Mouse (Mus musculus) MEL (cell line): Measurements from ENCODE around the gene Tnfrsf4. TPM values are rescaled to one million over a fixed set of nuclear protein-coding genes. Genes with fewer than 3 reads are reported as not detected.

ENCODE experiments used
- DNase-seq: peaks from one replicate; pipeline ENCODE4 v3.0.0; 2011; ENCODE audit warnings: low read depth, low spot score
- H3K27ac ChIP-seq: 2 replicates; pipeline ENCODE4 v1.5.1; 2012; ENCODE audit warnings: low read depth, mild to moderate bottlenecking, control low read depth, low read length, moderate library complexity; ENCODE audit not compliant: control insufficient read depth
- H3K27me3 ChIP-seq, 2 experiments: fragments of 150-350 bp in 1 of 2; sonication (generic) in 1 of 2; 2 replicates each; pipeline ENCODE4 v1.6.1; 2012; ENCODE audit warnings: low read length in 2 of 2, mild to moderate bottlenecking in 2 of 2, improper control_type of control experiment in 1 of 2, moderate library complexity in 1 of 2; ENCODE audit not compliant: insufficient read depth in 2 of 2, control insufficient read depth in 1 of 2
- H3K36me3 ChIP-seq, 2 experiments: 2 replicates each; pipeline ENCODE4 v1.6.1; 2012 to 2014; ENCODE audit warnings: low read length in 2 of 2, improper control_type of control experiment in 1 of 2, inconsistent platforms in 1 of 2, mild to moderate bottlenecking in 1 of 2; ENCODE audit not compliant: insufficient read depth in 2 of 2, control insufficient read depth in 1 of 2
- H3K4me1 ChIP-seq, 2 experiments: fragments of 150-350 bp in 1 of 2; sonication (generic) in 1 of 2; 2 replicates each; pipeline ENCODE4 v1.6.1; 2012; ENCODE audit warnings: low read length in 2 of 2, improper control_type of control experiment in 1 of 2, mild to moderate bottlenecking in 1 of 2; ENCODE audit not compliant: insufficient read depth in 2 of 2, control insufficient read depth in 1 of 2
- H3K4me3 ChIP-seq, 2 experiments: fragments of 150-350 bp in 1 of 2; sonication (generic) in 1 of 2; 2 replicates each; pipeline ENCODE4 v1.5.1; 2012; ENCODE audit warnings: low read depth in 2 of 2, low read length in 2 of 2, mild to moderate bottlenecking in 2 of 2, moderate library complexity in 2 of 2, control low read depth in 1 of 2, improper control_type of control experiment in 1 of 2; ENCODE audit not compliant: control insufficient read depth in 1 of 2, insufficient read depth in 1 of 2
- H3K79me2 ChIP-seq: 2 replicates; pipeline ENCODE4 v1.6.1; 2012; ENCODE audit warnings: mild to moderate bottlenecking, low read length, moderate library complexity; ENCODE audit not compliant: control insufficient read depth, poor library complexity, insufficient read depth
- H3K9ac ChIP-seq: 2 replicates; pipeline ENCODE4 v1.6.1; 2012; ENCODE audit warnings: low read depth, mild to moderate bottlenecking, control low read depth, low read length, moderate library complexity; ENCODE audit not compliant: control insufficient read depth, poor library complexity, severe bottlenecking
- H3K9me3 ChIP-seq: fragments of 150-350 bp; sonication (generic); replicated peaks from 2 replicates; pipeline ENCODE4 v1.6.1; 2012; ENCODE audit warnings: mild to moderate bottlenecking, low read length, improper control_type of control experiment, moderate library complexity; ENCODE audit not compliant: insufficient read depth
- BHLHE40 ChIP-seq: IDR thresholded peaks from 2 replicates; pipeline ENCODE4 v1.6.1; 2012; ENCODE audit warnings: low read depth, mild to moderate bottlenecking, inconsistent platforms, low read length, improper control_type of control experiment, borderline replicate concordance
- CHD2 ChIP-seq: IDR thresholded peaks from 2 replicates; pipeline ENCODE4 v1.6.1; 2011; ENCODE audit warnings: low read length, improper control_type of control experiment
- CTCF ChIP-seq, 3 experiments: IDR thresholded peaks in 2 of 3; conservative IDR thresholded peaks in 1 of 3; 2 replicates each; pipeline ENCODE4 v1.5.1; 2011 to 2012; ENCODE audit warnings: low read length in 3 of 3, low read depth in 2 of 3, mild to moderate bottlenecking in 2 of 3, improper control_type of control experiment in 1 of 3, inconsistent platforms in 1 of 3, mixed read lengths in 1 of 3, moderate library complexity in 1 of 3; ENCODE audit not compliant: control insufficient read depth in 1 of 3, insufficient read depth in 1 of 3, poor library complexity in 1 of 3, severe bottlenecking in 1 of 3
- E2F4 ChIP-seq: IDR thresholded peaks from 2 replicates; pipeline ENCODE4 v1.6.1; 2011; ENCODE audit warnings: low read depth, low read length, improper control_type of control experiment, borderline replicate concordance
- EP300 ChIP-seq, 2 experiments: IDR thresholded peaks; 2 replicates each; pipeline ENCODE4 v1.6.1; 2011; ENCODE audit warnings: improper control_type of control experiment in 2 of 2, low read length in 2 of 2, low read depth in 1 of 2, mild to moderate bottlenecking in 1 of 2
- GABPA ChIP-seq: IDR thresholded peaks from 2 replicates; pipeline ENCODE4 v1.6.1; 2012; ENCODE audit warnings: low read depth, mild to moderate bottlenecking, inconsistent platforms, low read length, improper control_type of control experiment, moderate library complexity
- GATA1 ChIP-seq: IDR thresholded peaks from 2 replicates; pipeline ENCODE4 v1.6.1; 2011; ENCODE audit warnings: low read depth, low read length, improper control_type of control experiment
- JUND ChIP-seq: IDR thresholded peaks from 2 replicates; pipeline ENCODE4 v1.6.1; 2011; ENCODE audit warnings: low read depth, mild to moderate bottlenecking, improper control_type of control experiment, low read length
- MAX ChIP-seq: IDR thresholded peaks from 2 replicates; pipeline ENCODE4 v1.6.1; 2011; ENCODE audit warnings: low read length, improper control_type of control experiment
- MAZ ChIP-seq: IDR thresholded peaks from 2 replicates; pipeline ENCODE4 v1.6.1; 2012; ENCODE audit warnings: low read depth, mild to moderate bottlenecking, inconsistent platforms, low read length, improper control_type of control experiment
- MEF2A ChIP-seq: IDR thresholded peaks from 2 replicates; pipeline ENCODE4 v1.6.1; 2014; ENCODE audit warnings: low read depth, mild to moderate bottlenecking, inconsistent platforms, low read length, improper control_type of control experiment; ENCODE audit not compliant: poor library complexity, insufficient replicate concordance, severe bottlenecking; ENCODE audit errors: extremely low read depth
- MYC ChIP-seq: IDR thresholded peaks from 2 replicates; pipeline ENCODE4 v1.6.1; 2011; ENCODE audit warnings: low read depth, mild to moderate bottlenecking, low read length, improper control_type of control experiment, moderate library complexity
- POLR2A ChIP-seq, 2 experiments: IDR thresholded peaks; 2 replicates each; pipeline ENCODE4 v1.6.1; 2011 to 2012; ENCODE audit warnings: low read length in 2 of 2, mild to moderate bottlenecking in 2 of 2, control low read depth in 1 of 2, improper control_type of control experiment in 1 of 2, low read depth in 1 of 2, moderate library complexity in 1 of 2; ENCODE audit not compliant: control insufficient read depth in 1 of 2, insufficient read depth in 1 of 2, poor library complexity in 1 of 2
- RCOR1 ChIP-seq: IDR thresholded peaks from 2 replicates; pipeline ENCODE4 v1.6.1; 2012; ENCODE audit warnings: low read depth, mild to moderate bottlenecking, inconsistent platforms, low read length, improper control_type of control experiment
- TAL1 ChIP-seq: IDR thresholded peaks from 2 replicates; pipeline ENCODE4 v1.6.1; 2012; ENCODE audit warnings: mild to moderate bottlenecking, inconsistent platforms, low read length, moderate library complexity, mixed read lengths
- TBP ChIP-seq: IDR thresholded peaks from 2 replicates; pipeline ENCODE4 v1.8.0; 2011; ENCODE audit warnings: low read depth, low read length, improper control_type of control experiment
- USF2 ChIP-seq, 2 experiments: IDR thresholded peaks; 2 replicates each; pipeline ENCODE4 v1.6.1; 2011 to 2012; ENCODE audit warnings: improper control_type of control experiment in 2 of 2, low read length in 2 of 2, borderline replicate concordance in 1 of 2, inconsistent platforms in 1 of 2, low read depth in 1 of 2, mild to moderate bottlenecking in 1 of 2; ENCODE audit not compliant: insufficient read depth in 1 of 2
- ZC3H11A ChIP-seq: IDR thresholded peaks from 2 replicates; pipeline ENCODE4 v1.6.1; 2012; ENCODE audit warnings: low read depth, mild to moderate bottlenecking, inconsistent platforms, low read length, improper control_type of control experiment
- ZKSCAN1 ChIP-seq: IDR thresholded peaks from 2 replicates; pipeline ENCODE4 v1.6.1; 2012; ENCODE audit warnings: low read depth, mild to moderate bottlenecking, inconsistent platforms, low read length, improper control_type of control experiment, moderate library complexity
- ZMIZ1 ChIP-seq: IDR thresholded peaks from 2 replicates; pipeline ENCODE4 v1.6.1; 2012; ENCODE audit warnings: low read depth, mild to moderate bottlenecking, inconsistent platforms, low read length, improper control_type of control experiment, moderate library complexity
- ZNF384 ChIP-seq: IDR thresholded peaks from 2 replicates; pipeline ENCODE4 v1.6.1; 2012; ENCODE audit warnings: low read depth, mild to moderate bottlenecking, inconsistent platforms, low read length, improper control_type of control experiment
- polyA plus RNA-seq, 2 experiments: library from polyadenylated mRNA; stranded (reverse) in 1 of 2; unstranded in 1 of 2; fragments of >175 nt in 1 of 2; fragments of >200 nt in 1 of 2; gene quantifications; 2 replicates each; pipeline versions ENCODE4 v1.2.1 to v1.2.4; 2012; ENCODE audit warnings: low replicate concordance in 2 of 2, low read depth in 1 of 2; ENCODE audit not compliant: insufficient read length in 2 of 2, insufficient read depth in 1 of 2, missing spikeins in 1 of 2
- total RNA-seq: library from RNA; depleted of rRNA; stranded (reverse); fragments of 300-350 nt; gene quantifications from 2 replicates; pipeline ENCODE4 v1.2.3, GENCODE M21; 2012

The Tnfrsf4 gene
- total and polyA plus RNA-seq, 3 experiments, result 1.6 to 2.7 TPM; not detected in 1

GRCm38 (mm10) chr4:156023520-156023919 is 9.9 kb downstream of the Tnfrsf4 start:
- H3K27me3 ChIP-seq, result no peaks in the 10 kb centered on the region
- peaks cover 0 to 23% of the 10 kb centered on the region in 2 experiments; a peak in 2 of 4 replicates for H3K36me3 ChIP-seq
- H3K4me3 ChIP-seq, result no peak overlapping the region
- no peak overlapping the region for H3K27ac ChIP-seq
- no peak overlapping the region for H3K9ac ChIP-seq
- peaks cover 8 to 32% of the 10 kb centered on the region in 2 experiments for H3K4me1 ChIP-seq
- TF ChIP-seq MEF2A (no peak), MAZ (no peak), MYC (no peak), GATA1 (no peak), USF2 (IDR thresholded peaks at IDR 0.05; ENCODE audit: borderline replicate concordance in 1 of 2, insufficient read depth in 1 of 2, low read depth in 1 of 2, low read length in 2 of 2) (no peak), POLR2A (IDR thresholded peaks at IDR 0.05; ENCODE audit: control insufficient read depth in 1 of 2, insufficient read depth in 1 of 2, low read depth in 1 of 2, low read length in 2 of 2, poor library complexity in 1 of 2) (no peak), TBP (no peak), EP300 (IDR thresholded peaks at IDR 0.05; ENCODE audit: low read depth in 1 of 2, low read length in 2 of 2) (no peak)
- TF ChIP-seq, all 39 proteins: peak for 0
- Histone ChIP-seq H3K9me3 (no peaks in the 10 kb centered on the region), H3K79me2 (no peaks in the 10 kb centered on the region)
- DNase-seq, result no peak

- TF ChIP-seq GABPA (no peak), RCOR1 (no peak), E2F4 (no peak), ZMIZ1 (no peak), ZKSCAN1 (no peak), CTCF (IDR thresholded peaks at IDR 0.05 in 2 of 3, conservative IDR thresholded peaks at IDR 0.05 in 1 of 3; ENCODE audit: control insufficient read depth in 1 of 3, insufficient read depth in 1 of 3, low read depth in 2 of 3, low read length in 3 of 3, poor library complexity in 1 of 3, severe bottlenecking in 1 of 3) (no peak), MAX (no peak), MAZ (no peak), ZC3H11A (no peak), BHLHE40 (no peak), ZNF384 (no peak), MYC (no peak), JUND (no peak), CHD2 (no peak), TAL1 (no peak), TBP (no peak), POLR2A (IDR thresholded peaks at IDR 0.05; ENCODE audit: control insufficient read depth in 1 of 2, insufficient read depth in 1 of 2, low read depth in 1 of 2, low read length in 2 of 2, poor library complexity in 1 of 2) (no peak), EP300 (IDR thresholded peaks at IDR 0.05; ENCODE audit: low read depth in 1 of 2, low read length in 2 of 2) (no peak), MEF2A (no peak)
- TF ChIP-seq, all 39 proteins: peak for 0
- no peak for DNase-seq
- no peaks in the 10 kb centered on the region for H3K27me3 ChIP-seq
- H3K36me3 ChIP-seq, result peaks cover 0 to 23% of the 10 kb centered on the region in 2 experiments; a peak in 2 of 4 replicates
- no peaks in the 10 kb centered on the region for H3K9me3 ChIP-seq
- peaks cover 8 to 32% of the 10 kb centered on the region in 2 experiments for H3K4me1 ChIP-seq
- no peak overlapping the region for H3K9ac ChIP-seq
- no peak overlapping the region for H3K27ac ChIP-seq
- H3K4me3 ChIP-seq, result no peak overlapping the region
- H3K79me2 ChIP-seq, result no peaks in the 10 kb centered on the region
Observed at GRCm38 (mm10) chr4:156024184-156024583, 10.5 kb downstream of the Tnfrsf4 start.
